7 mouse cellular contexts compared by ENCODE assay signal in genomic region chr3:108210771-108211139, GRCm38 (mm10). TPM values are rescaled to one million over a fixed set of nuclear protein-coding genes. Genes with fewer than 3 reads are reported as not detected.
A peak's percentile ranks its signal among the peaks of the same experiment; 100 is the strongest.
DNase-seq lines count a peak whose midpoint lies in the region; ATAC-seq and TF ChIP-seq lines count a peak whose summit lies in the region.

Gene Atxn7l2, minus strand, starts transcription at chr3:108210934.

- H3K4me2 ChIP-seq in stomach, postnatal 0 days (replicated peaks; ENCODE audit: low read depth): peak within 1 kb of the TSS; percentile 94

- H3K79me2 ChIP-seq in macrophage (ENCODE audit: inconsistent target): no peaks in the 10 kb centered on the region

- TF ChIP-seq CTCF in stomach, postnatal 0 days (IDR thresholded peaks at IDR 0.05; ENCODE audit: low read depth): peak; percentile 56

- peak within 1 kb of the TSS; percentile 39 for H3K27ac ChIP-seq in macrophage
- H3K27ac ChIP-seq in stomach, postnatal 0 days (replicated peaks): peak within 1 kb of the TSS; percentile 91

- DNase-seq in left cerebral cortex, adult 18-20 months (ENCODE audit: low spot score in 2 of 2): peak; percentile 69 to 80
- no peak for DNase-seq in left cerebral cortex, adult 11 months (ENCODE audit: low spot score)
- peak; percentile 65 to 74 for DNase-seq in adrenal gland, postnatal 36 days
- DNase-seq in kidney, postnatal 10 days: peak; percentile 70
- DNase-seq in stomach, postnatal 0 days (ENCODE audit: low spot score): no peak

- peak; percentile 41 for ATAC-seq in erythroblast, adult 5-6 weeks (replicated peaks; ENCODE audit: low FRiP score, poor library complexity, severe bottlenecking)
- ATAC-seq in stomach, postnatal 0 days (ENCODE audit: low FRiP score, low TSS enrichment): peak; percentile 67

- TF ChIP-seq EP300 in stomach, postnatal 0 days (optimal IDR thresholded peaks at IDR 0.05): no peak

- H3K27me3 ChIP-seq in stomach, postnatal 0 days (ENCODE audit: control insufficient read depth, insufficient read depth, low read length): no peaks in the 10 kb centered on the region

- peak within 1 kb of the TSS; percentile 87 for H3K9ac ChIP-seq in stomach, postnatal 0 days (ENCODE audit: low read length)

- peaks cover 5% of the 10 kb centered on the region; the same call in 1 of the 2 replicates for H3K4me1 ChIP-seq in stomach, postnatal 0 days (replicated peaks; ENCODE audit: control insufficient read depth, insufficient read depth)

- H3K4me3 ChIP-seq in macrophage (ENCODE audit: inconsistent target): peak within 1 kb of the TSS; percentile 59
- H3K4me3 ChIP-seq in stomach, postnatal 0 days (ENCODE audit: low read depth, low read length): peak within 1 kb of the TSS; percentile 76

- WGBS in macrophage (ENCODE audit: missing documents): 2% methylated on average over 14 of the region's 14 CpGs
- under 1% methylated on average over 14 of the region's 14 CpGs for WGBS in stomach, postnatal 0 days

- no peaks in the 10 kb centered on the region for H3K9me3 ChIP-seq in stomach, postnatal 0 days (ENCODE audit: control insufficient read depth, low read length)

- H3K36me3 ChIP-seq in macrophage (ENCODE audit: inconsistent target): no peaks in the 10 kb centered on the region
- H3K36me3 ChIP-seq in stomach, postnatal 0 days (ENCODE audit: control insufficient read depth, insufficient read depth, low read length): no peaks in the 10 kb centered on the region; the same call in 1 of the 2 replicates

RNA-seq across cellular contexts. Expression of gene Atxn7l2, which starts in this region (rescaled TPM):
- total RNA-seq in left cerebral cortex, adult 18-20 months (2021): 10 to 100 TPM; 22.9 to 27.9 TPM
- 1 to 10 TPM; 7.6 to 9.7 TPM for total RNA-seq in adrenal gland, postnatal 36 days (2021)
- 0.58 and 0.84 TPM in 2 replicates for total RNA-seq in erythroblast, adult 5-6 weeks (2015; ENCODE audit: low replicate concordance)
- 0.56 and 1.4 TPM in 2 replicates for total RNA-seq in erythroblast, adult 5-6 weeks (2017; ENCODE audit: low replicate concordance)
- total RNA-seq in macrophage (2018; cell fraction: chromatin; rRNA removed): 10 to 100 TPM in 10 of 26 experiments, 1 to 10 TPM in 16; 2.7 to 19.4 (median 9.2) TPM
- total RNA-seq in macrophage (2018; cell fraction: cytosol; rRNA removed): 1 to 10 TPM in 24 of 26 experiments, under 1 TPM in 2; 0.86 to 3.7 (median 2.4) TPM
- total RNA-seq in macrophage (2018; cell fraction: nucleus; rRNA removed): 10 to 100 TPM in 2 of 26 experiments, 1 to 10 TPM in 24; 2.5 to 11.4 (median 6.3) TPM
- 1.9 to 3.0 TPM (median 2.4 TPM) in 3 replicates for polyA plus RNA-seq in macrophage (2018)
- 4.3 and 4.8 TPM in 2 replicates for polyA plus RNA-seq in stomach, postnatal 0 days (2015; fragmentation: Nextera tagmentation; extraction: Ambion mirVana)

Comparison
In these comparisons a context has a peak if more than half of its experiments do, and no peak if none do; other contexts are left out.
1. DNase-seq: peak in left cerebral cortex, adult 18-20 months (2 of 2), adrenal gland, postnatal 36 days (2 of 2) and kidney, postnatal 10 days (single experiment); none in left cerebral cortex, adult 11 months (single experiment) and stomach, postnatal 0 days (single experiment).